Mouse (Mus musculus) forebrain, postnatal 0 days (tissue): ENCODE results near the gene Cbfb. TPM values are rescaled to one million over a fixed set of nuclear protein-coding genes. Genes with fewer than 3 reads are reported as not detected.
A peak's percentile ranks its signal among the peaks of the same experiment; 100 is the strongest.

Experiments
- ATAC-seq: fragments of 200-750 bp; cut with Nextera tagmentation; 2 replicates; pipeline ENCODE4 v1.8.0; 2017; ENCODE audit warnings: mild to moderate bottlenecking, moderate library complexity
- DNase-seq: peaks from one replicate; pipeline ENCODE4 v3.0.0-alpha.2; 2015
- H3K27ac ChIP-seq: fragments of 300-500 bp; sonication (generic); 2 replicates; pipeline ENCODE4 v1.5.1; 2014; ENCODE audit warnings: low read depth, mild to moderate bottlenecking, antibody characterized with exemption, low read length, moderate library complexity, mixed read lengths
- H3K27me3 ChIP-seq: fragments of 300-500 bp; sonication (generic); 2 replicates; pipeline ENCODE4 v1.6.1; 2014; ENCODE audit warnings: mild to moderate bottlenecking, low read length, mixed read lengths; ENCODE audit not compliant: insufficient read depth
- H3K36me3 ChIP-seq: fragments of 300-500 bp; sonication (generic); 2 replicates; pipeline ENCODE4 v1.6.1; 2014; ENCODE audit warnings: mild to moderate bottlenecking, moderate library complexity; ENCODE audit not compliant: insufficient read depth
- H3K4me1 ChIP-seq: fragments of 300-500 bp; sonication (generic); 2 replicates; pipeline ENCODE4 v1.6.1; 2014; ENCODE audit warnings: antibody characterized with exemption; ENCODE audit not compliant: insufficient read depth
- H3K4me2 ChIP-seq: fragments of 300-500 bp; sonication (generic); 2 replicates; pipeline ENCODE4 v1.6.1; 2014; ENCODE audit warnings: low read depth, mild to moderate bottlenecking, moderate library complexity
- H3K4me3 ChIP-seq: fragments of 300-500 bp; sonication (generic); 2 replicates; pipeline ENCODE4 v1.5.1; 2014; ENCODE audit warnings: low read depth, low read length, mixed read lengths
- H3K9ac ChIP-seq: fragments of 300-500 bp; sonication (generic); 2 replicates; pipeline ENCODE4 v1.6.1; 2014; ENCODE audit warnings: mild to moderate bottlenecking
- H3K9me3 ChIP-seq: fragments of 300-500 bp; sonication (generic); 2 replicates; pipeline ENCODE4 v1.6.1; 2016; ENCODE audit warnings: low read length
- CTCF ChIP-seq: sonication (generic); IDR thresholded peaks from 2 replicates; pipeline ENCODE4 v1.5.1; 2016; ENCODE audit warnings: antibody characterized with exemption, control low read depth, low read depth
- WGBS: fragments of 180-500 bp; shearing (Covaris S2); extraction: QIAGEN DNeasy Blood & Tissue Kit; methylation state at CpG from one replicate; pipeline ENCODE4 v1.1.7; 2014; 5-methylcytosine and 5-hydroxymethylcytosine counted together
- polyA plus RNA-seq: library from polyadenylated mRNA; unstranded; fragments of >200 nt; fragmentation: Nextera tagmentation; extraction: Ambion mirVana; gene quantifications from 2 replicates; pipeline ENCODE4 v1.2.1, GENCODE M21; 2015
- total RNA-seq: library from RNA; depleted of rRNA; stranded (reverse); fragments of >200 nt; gene quantifications from 2 replicates; pipeline ENCODE4 v1.2.3, GENCODE M21; 2014

Gene Cbfb
- total and polyA plus RNA-seq, 2 experiments from 2014 or later: 29.9 to 65.6 TPM

DNA sequence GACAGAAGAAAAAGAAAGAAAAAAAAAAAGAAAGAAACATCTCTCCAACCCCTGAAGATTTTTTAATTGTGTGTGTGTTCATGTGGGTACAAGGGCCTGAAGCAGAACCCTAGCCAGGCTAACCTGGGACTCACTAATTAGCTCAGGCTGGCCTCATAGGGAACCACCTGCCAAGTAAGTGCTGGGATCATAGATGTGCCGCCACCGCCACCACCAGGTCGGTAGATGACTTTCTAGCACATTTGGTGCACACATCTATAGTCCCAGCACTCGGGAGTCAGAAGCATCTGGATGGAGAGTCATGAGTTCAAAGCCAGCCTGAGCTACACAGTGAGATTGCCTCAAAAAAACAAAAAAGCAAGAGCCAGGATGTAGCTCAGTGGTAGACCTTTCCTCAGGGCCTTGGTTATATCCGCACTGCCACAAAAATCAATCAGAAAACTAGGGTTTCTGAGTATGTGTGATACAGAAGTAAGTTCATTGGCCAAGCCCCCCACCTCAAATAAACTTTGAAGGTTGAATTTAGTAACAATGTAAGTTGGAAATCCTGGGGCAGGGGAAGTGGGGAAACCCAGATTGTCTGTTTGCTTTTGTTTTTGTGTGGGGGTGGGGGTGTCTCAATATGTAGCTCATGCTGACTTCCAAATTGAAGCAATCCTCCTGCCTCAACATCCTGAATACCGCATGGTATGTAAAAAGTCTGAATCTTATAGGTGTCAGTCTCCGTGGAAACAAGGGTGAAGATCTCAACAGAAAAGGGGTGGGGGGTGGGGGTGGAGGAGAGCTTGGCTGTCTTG lies 87.0 kb downstream of the Cbfb start:
- Histone ChIP-seq H3K9ac (no peak overlapping the region), H3K9me3 (no peaks in the 10 kb centered on the region), H3K4me1 (peaks cover 4% of the 10 kb centered on the region), H3K4me2 (no peak overlapping the region), H3K27ac (no peak overlapping the region), H3K36me3 (peaks cover 10% of the 10 kb centered on the region; the same call in 1 of the 2 replicates), H3K27me3 (peaks cover 44% of the 10 kb centered on the region), H3K4me3 (no peak overlapping the region)
- DNase-seq: no peak
- TF ChIP-seq CTCF: no peak
- 69% methylated on average over 7 of the region's 7 CpGs for WGBS
- ATAC-seq: no peak

DNA sequence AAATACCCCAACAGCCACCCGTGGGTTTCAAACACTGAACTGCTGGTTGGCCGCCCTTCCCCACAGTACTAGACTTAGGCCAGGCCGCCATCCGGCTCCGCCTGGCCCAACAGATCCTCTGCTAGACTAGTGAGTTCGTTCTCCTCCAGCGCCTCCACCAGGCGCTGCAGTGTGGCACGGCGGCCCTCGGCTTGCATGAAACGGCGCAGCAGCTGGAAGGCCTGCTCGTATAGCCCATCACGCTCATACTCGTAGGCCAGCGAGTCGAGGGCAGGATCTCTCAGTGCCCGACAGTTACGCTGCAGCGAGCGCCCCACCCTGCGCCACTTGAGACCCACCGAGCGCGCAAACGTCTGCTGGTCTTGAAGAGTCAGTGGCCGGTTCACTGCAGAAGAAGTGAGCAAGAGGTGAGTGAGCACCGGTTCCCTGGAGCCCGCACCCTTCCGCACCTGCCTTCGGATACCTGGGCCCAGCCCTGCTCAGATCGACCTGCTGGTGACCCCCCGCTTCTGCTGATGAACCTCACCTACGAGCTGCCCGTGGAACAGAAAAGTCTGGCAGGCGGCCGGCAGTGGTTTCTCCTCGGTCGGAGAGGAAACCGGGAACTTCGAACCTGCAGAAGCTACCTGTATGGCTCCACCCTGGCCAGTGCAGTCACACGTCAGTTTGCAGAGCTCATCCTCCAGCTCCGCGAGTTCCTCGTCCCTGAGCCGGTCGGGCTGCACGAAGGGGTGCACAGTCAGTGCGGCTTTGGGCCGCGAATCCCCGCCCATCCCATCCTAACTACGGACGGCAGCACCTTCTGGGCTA lies 88.6 kb downstream of the Cbfb start:
- DNase-seq (no peak), ATAC-seq (peak; percentile 19)
- Histone ChIP-seq H3K27me3 (peaks cover 48% of the 10 kb centered on the region), H3K27ac (no peak overlapping the region), H3K4me2 (peak overlapping the region; percentile 64), H3K4me3 (peak overlapping the region; percentile 36), H3K9me3 (no peaks in the 10 kb centered on the region), H3K4me1 (peaks cover 4% of the 10 kb centered on the region), H3K36me3 (no peaks in the 10 kb centered on the region), H3K9ac (peak overlapping the region; percentile 33; the same call in 1 of the 2 replicates)
- WGBS: 3% methylated on average over 55 of the region's 55 CpGs
- TF ChIP-seq CTCF: peak; percentile 54

DNA sequence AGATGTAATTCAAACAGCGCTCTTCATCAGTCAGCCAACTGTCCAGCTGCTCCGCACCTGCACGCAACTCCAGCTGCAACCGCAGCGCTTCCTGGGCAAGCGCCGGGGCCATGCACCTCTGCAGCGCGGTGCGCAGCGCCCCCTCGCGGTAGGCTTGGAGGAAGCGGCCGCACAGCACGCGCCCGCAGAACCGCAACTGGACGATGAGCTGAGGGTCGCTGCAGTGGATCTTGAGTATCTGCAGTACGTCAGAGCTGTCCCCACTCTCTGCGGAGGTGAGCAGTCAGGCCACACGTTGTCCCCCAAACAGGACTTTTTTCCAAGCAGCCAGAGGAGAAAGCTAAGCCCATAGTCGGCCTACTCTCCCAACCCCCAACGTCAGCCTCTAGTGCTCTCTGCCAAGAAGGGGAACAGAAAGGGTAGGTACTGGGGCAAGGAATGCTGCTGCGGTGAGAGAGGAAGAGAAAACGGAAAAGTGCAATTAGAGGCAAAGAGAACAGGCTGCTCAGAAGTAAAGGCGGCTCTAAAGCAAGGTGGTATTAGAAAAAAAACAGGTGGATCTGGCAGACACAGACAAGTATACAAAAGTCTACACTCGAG lies 89.3 kb downstream of the Cbfb start:
- H3K36me3 ChIP-seq: no peaks in the 10 kb centered on the region
- H3K27me3 ChIP-seq: peaks cover 48% of the 10 kb centered on the region
- no peak overlapping the region for H3K27ac ChIP-seq
- H3K4me2 ChIP-seq: peak overlapping the region; percentile 64
- peak; percentile 79 for DNase-seq
- 3% methylated on average over 30 of the region's 30 CpGs for WGBS
- peak; percentile 62 for ATAC-seq
- H3K4me1 ChIP-seq: peaks cover 2% of the 10 kb centered on the region
- peak overlapping the region; percentile 33; the same call in 1 of the 2 replicates for H3K9ac ChIP-seq
- H3K9me3 ChIP-seq: no peaks in the 10 kb centered on the region
- TF ChIP-seq CTCF: peak; percentile 97
- H3K4me3 ChIP-seq: peak overlapping the region; percentile 36

DNA sequence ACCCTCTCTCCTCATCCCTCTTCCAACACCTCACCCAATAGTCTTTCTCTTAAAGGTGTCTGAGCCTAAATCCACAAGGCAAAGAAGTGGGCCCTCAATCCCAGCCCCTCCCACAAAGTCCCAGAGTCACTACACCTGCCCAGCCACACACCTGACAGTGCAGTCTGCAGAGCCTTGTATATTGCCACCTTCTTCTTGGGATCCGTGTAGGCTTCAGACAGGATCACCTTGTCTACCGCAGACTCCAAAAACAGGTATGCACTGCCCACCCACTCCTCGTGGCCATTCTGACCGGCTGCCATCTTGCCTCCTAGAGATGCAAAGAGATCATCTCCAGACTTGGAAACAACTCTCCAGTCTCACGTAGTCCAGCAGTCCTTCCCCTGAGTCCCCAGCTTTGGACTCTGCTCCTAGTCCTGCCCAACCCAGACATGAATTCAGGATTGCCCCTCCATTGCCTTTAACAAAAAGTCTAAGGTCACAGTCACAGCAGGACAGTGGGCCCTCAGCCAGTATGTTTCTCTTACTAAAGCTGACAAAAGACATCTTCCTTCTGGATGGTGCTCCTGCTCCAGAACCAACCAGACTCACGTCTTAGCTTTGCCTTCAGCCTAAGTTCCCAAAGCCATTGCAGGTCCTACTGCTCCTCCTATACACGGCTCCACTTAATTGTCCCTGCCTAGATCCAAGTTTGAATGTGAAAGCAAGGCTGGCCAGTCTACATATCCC lies 90.1 kb downstream of the Cbfb start:
- no peak overlapping the region for H3K4me3 ChIP-seq
- no peaks in the 10 kb centered on the region for H3K4me1 ChIP-seq
- DNase-seq (no peak), ATAC-seq (no peak)
- no peak for TF ChIP-seq CTCF
- H3K36me3 ChIP-seq: no peaks in the 10 kb centered on the region
- no peak overlapping the region for H3K4me2 ChIP-seq
- 60% methylated on average over 7 of the region's 7 CpGs for WGBS
- peaks cover 53% of the 10 kb centered on the region for H3K27me3 ChIP-seq
- H3K27ac ChIP-seq: no peak overlapping the region
- no peaks in the 10 kb centered on the region for H3K9me3 ChIP-seq
- no peak overlapping the region for H3K9ac ChIP-seq

DNA sequence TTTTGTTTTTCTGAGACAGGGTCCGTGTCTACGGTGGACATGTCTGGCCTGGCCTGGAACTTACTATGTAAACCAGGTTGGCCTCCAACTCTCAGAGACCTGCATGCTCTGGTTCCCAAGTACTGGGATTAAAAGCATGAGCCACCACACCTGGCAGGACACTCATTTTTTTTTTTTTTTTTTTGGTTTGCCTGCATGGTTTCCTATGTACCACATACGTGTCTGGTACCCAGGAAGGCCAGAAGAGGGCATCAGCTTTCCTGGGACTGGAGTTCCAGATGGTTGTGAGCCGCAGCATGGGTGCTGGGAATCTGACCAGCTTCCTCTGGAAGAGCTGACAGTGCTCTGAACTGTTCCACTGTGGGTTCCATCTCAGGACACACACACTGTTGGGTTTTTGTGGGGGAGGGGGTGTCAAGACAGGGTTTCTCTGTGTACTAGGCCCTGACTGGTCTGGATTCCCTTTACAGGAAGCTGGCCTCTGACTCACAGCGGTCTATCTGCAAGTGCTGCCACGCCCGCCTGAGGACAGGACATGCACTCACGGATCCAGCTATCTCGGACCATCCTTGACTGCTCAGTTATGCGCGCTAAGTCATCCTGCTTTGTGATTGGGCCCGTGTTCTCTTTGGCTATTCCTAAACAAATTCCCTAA lies 91.0 kb downstream of the Cbfb start:
- H3K27me3 ChIP-seq: peaks cover 59% of the 10 kb centered on the region
- 87% methylated on average over 12 of the region's 12 CpGs for WGBS
- ATAC-seq: no peak
- H3K4me2 ChIP-seq: no peak overlapping the region
- no peak overlapping the region for H3K9ac ChIP-seq
- TF ChIP-seq CTCF: no peak
- H3K36me3 ChIP-seq: no peaks in the 10 kb centered on the region
- no peak overlapping the region for H3K27ac ChIP-seq
- H3K9me3 ChIP-seq: no peaks in the 10 kb centered on the region
- no peaks in the 10 kb centered on the region for H3K4me1 ChIP-seq
- no peak overlapping the region for H3K4me3 ChIP-seq
- no peak for DNase-seq

DNA sequence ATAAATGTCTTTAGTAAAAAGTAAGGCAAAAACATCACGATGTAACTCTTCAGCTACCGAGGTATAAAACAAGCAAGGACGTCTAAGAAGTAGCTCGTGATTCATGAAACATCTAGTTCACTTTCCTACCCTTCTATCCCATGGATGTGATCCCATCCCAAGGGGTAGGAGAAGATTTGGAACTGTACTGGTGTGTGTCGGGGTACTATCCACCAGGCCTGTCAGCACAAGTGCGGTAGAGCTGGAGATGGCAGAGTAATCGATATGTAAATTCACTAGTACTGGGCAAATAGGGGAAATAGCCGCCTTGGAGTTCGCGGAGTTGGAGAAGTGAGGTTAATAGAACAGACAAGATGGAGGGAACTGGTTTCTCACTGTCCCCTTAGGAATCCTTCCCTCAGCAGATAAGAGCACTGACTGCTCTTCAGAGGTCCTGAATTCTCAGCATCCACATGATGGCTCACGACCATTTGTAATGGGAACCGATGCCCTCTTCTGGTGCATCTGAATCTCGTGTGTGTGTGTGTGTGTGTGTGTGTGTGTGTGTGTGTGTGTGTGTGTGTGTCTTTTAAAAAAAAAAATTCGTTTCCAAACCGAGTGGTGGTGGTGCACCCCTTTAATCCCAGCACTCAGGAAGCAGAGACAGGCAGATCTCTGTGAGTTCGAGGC lies 92.9 kb downstream of the Cbfb start:
- H3K27me3 ChIP-seq: peaks cover 64% of the 10 kb centered on the region
- WGBS: 42% methylated on average over 16 of the region's 16 CpGs
- no peak overlapping the region for H3K9ac ChIP-seq
- DNase-seq: no peak
- H3K4me1 ChIP-seq: no peaks in the 10 kb centered on the region
- ATAC-seq: no peak
- no peak overlapping the region for H3K4me3 ChIP-seq
- no peak overlapping the region for H3K4me2 ChIP-seq
- H3K9me3 ChIP-seq: no peaks in the 10 kb centered on the region
- H3K36me3 ChIP-seq: no peaks in the 10 kb centered on the region
- TF ChIP-seq CTCF: peak; percentile 34
- H3K27ac ChIP-seq: no peak overlapping the region
